Mouse (Mus musculus): Measurements from ENCODE around the gene Pde4b. TPM values are rescaled to one million over a fixed set of nuclear protein-coding genes. Genes with fewer than 3 reads are reported as not detected.

Gene Pde4b
- polyA plus RNA-seq, 1 experiment from 2014 or later, result 21.8 TPM

Other genes with a start within 250 kb of the Pde4b start
- gene B020004J07Rik, start 243.5 kb upstream of the Pde4b start, polyA plus RNA-seq (2015; fragmentation: Nextera tagmentation; extraction: Ambion mirVana), result not detected in 2 replicates
- gene C130073F10Rik, start 193.8 kb upstream of the Pde4b start, polyA plus RNA-seq (2015; fragmentation: Nextera tagmentation; extraction: Ambion mirVana), result not detected in 2 replicates
- gene Gm12800, start 178.4 kb upstream of the Pde4b start, polyA plus RNA-seq (2015; fragmentation: Nextera tagmentation; extraction: Ambion mirVana), result not detected in 2 replicates
- not detected in 2 replicates for gene Gm12794, start 147.1 kb upstream of the Pde4b start, polyA plus RNA-seq (2015; fragmentation: Nextera tagmentation; extraction: Ambion mirVana)
- gene Gm12790, start 106.5 kb upstream of the Pde4b start, polyA plus RNA-seq (2015; fragmentation: Nextera tagmentation; extraction: Ambion mirVana), result not detected in 2 replicates
- not detected in 2 replicates for gene Gm12789, start 100.9 kb upstream of the Pde4b start, polyA plus RNA-seq (2015; fragmentation: Nextera tagmentation; extraction: Ambion mirVana)

Measured in neural tube, embryonic 13.5 days (tissue).